Mouse (Mus musculus): ENCODE results near the gene Arhgef40. TPM values are rescaled to one million over a fixed set of nuclear protein-coding genes. Genes with fewer than 3 reads are reported as not detected.

Arhgef40 gene
- polyA plus RNA-seq, 1 experiment from 2014 or later, result 12.5 TPM

- H3K27me3 ChIP-seq (ENCODE audit: control insufficient read depth, insufficient read depth, low read depth, low read length), result no peaks in the 10 kb centered on the region
- H3K4me2 ChIP-seq (ENCODE audit: low read depth, low read length), result no peak overlapping the region
- no peaks in the 10 kb centered on the region; the same call in 1 of the 2 replicates for H3K36me3 ChIP-seq (ENCODE audit: control insufficient read depth, insufficient read depth)
- WGBS (ENCODE audit: insufficient replicate concordance), result 41% methylated on average over 12 of the region's 12 CpGs
- no peak overlapping the region for H3K9ac ChIP-seq (ENCODE audit: low read depth, low read length)
- H3K4me1 ChIP-seq (ENCODE audit: control insufficient read depth, low read depth, low read length), result peaks cover 3% of the 10 kb centered on the region; the same call in 1 of the 2 replicates
- no peak overlapping the region for H3K4me3 ChIP-seq (ENCODE audit: low read depth, low read length)
- 0 out of 2 replicates have a peak, but pooled peaks have one; percentile 24 for ATAC-seq (ENCODE audit: low read depth)
- no peaks in the 10 kb centered on the region for H3K9me3 ChIP-seq (replicated peaks; ENCODE audit: control insufficient read depth, low read length)
- no peak overlapping the region for H3K27ac ChIP-seq (ENCODE audit: low read length)
Observed at GRCm38 (mm10) chr14:51995219-51995871, 10.8 kb downstream of the Arhgef40 start.

- no peak overlapping the region for H3K4me3 ChIP-seq (ENCODE audit: low read depth, low read length)
- H3K4me2 ChIP-seq (ENCODE audit: low read depth, low read length), result no peak overlapping the region
- no peak for ATAC-seq (ENCODE audit: low read depth)
- peaks cover 3% of the 10 kb centered on the region; the same call in 1 of the 2 replicates for H3K4me1 ChIP-seq (ENCODE audit: control insufficient read depth, low read depth, low read length)
- H3K9ac ChIP-seq (ENCODE audit: low read depth, low read length), result no peak overlapping the region
- no peaks in the 10 kb centered on the region for H3K27me3 ChIP-seq (ENCODE audit: control insufficient read depth, insufficient read depth, low read depth, low read length)
- WGBS (ENCODE audit: insufficient replicate concordance), result 83% methylated on average over 13 of the region's 13 CpGs
- peaks cover 2% of the 10 kb centered on the region; the same call in 1 of the 2 replicates for H3K36me3 ChIP-seq (ENCODE audit: control insufficient read depth, insufficient read depth)
- H3K27ac ChIP-seq (ENCODE audit: low read length), result no peak overlapping the region
- H3K9me3 ChIP-seq (replicated peaks; ENCODE audit: control insufficient read depth, low read length), result no peaks in the 10 kb centered on the region
Observed at GRCm38 (mm10) chr14:51996231-51996841, 11.8 kb downstream of the Arhgef40 start.

DNA sequence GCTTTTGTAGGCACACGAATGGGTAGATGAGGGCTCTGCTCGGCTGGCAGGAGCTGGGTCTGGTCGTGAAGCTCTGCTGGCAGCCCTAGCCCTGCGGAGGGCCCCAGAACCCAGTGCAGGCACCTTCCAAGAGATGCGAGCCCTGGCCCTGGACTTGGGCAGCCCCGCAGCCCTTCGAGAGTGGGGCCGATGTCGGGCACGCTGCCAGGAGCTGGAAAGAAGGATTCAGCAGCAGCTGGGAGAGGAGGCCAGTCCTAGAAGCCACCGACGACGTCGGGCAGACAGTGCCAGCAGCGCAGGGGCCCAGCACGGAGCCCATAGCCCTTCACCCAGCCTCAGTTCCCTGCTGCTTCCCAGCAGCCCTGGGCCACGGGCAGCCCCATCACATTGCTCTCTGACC, 12.3 kb downstream of the Arhgef40 start:
- Histone ChIP-seq H3K36me3 (ENCODE audit: control insufficient read depth, insufficient read depth) (peaks cover 2% of the 10 kb centered on the region; the same call in 1 of the 2 replicates), H3K4me3 (ENCODE audit: low read depth, low read length) (no peak overlapping the region), H3K4me2 (ENCODE audit: low read depth, low read length) (no peak overlapping the region), H3K9ac (ENCODE audit: low read depth, low read length) (no peak overlapping the region), H3K4me1 (ENCODE audit: control insufficient read depth, low read depth, low read length) (peaks cover 3% of the 10 kb centered on the region; the same call in 1 of the 2 replicates), H3K27me3 (ENCODE audit: control insufficient read depth, insufficient read depth, low read depth, low read length) (no peaks in the 10 kb centered on the region), H3K9me3 (replicated peaks; ENCODE audit: control insufficient read depth, low read length) (no peaks in the 10 kb centered on the region), H3K27ac (ENCODE audit: low read length) (no peak overlapping the region)
- whole genome bisulfite sequencing (ENCODE audit: insufficient replicate concordance), result 73% methylated on average over 17 of the region's 17 CpGs
- ATAC-seq (ENCODE audit: low read depth), result no peak

GRCm38 (mm10) chr14:51997483-51997882, 13.0 kb downstream of the Arhgef40 start:
- H3K4me2 ChIP-seq (ENCODE audit: low read depth, low read length), result no peak overlapping the region
- 85% methylated on average over 14 of the region's 14 CpGs for WGBS (ENCODE audit: insufficient replicate concordance)
- peaks cover 2% of the 10 kb centered on the region; the same call in 1 of the 2 replicates for H3K36me3 ChIP-seq (ENCODE audit: control insufficient read depth, insufficient read depth)

GRCm38 (mm10) chr14:52003981-52004495, 19.5 kb downstream of the Arhgef40 start:
- no peak overlapping the region for H3K4me3 ChIP-seq (ENCODE audit: low read depth, low read length)
- ATAC-seq (ENCODE audit: low read depth), result no peak; the same call in 1 of the 2 replicates
- H3K4me1 ChIP-seq (ENCODE audit: control insufficient read depth, low read depth, low read length), result peaks cover 1% of the 10 kb centered on the region; the same call in 1 of the 2 replicates
- no peaks in the 10 kb centered on the region for H3K27me3 ChIP-seq (ENCODE audit: control insufficient read depth, insufficient read depth, low read depth, low read length)
- no peak overlapping the region for H3K4me2 ChIP-seq (ENCODE audit: low read depth, low read length)
- no peak overlapping the region for H3K9ac ChIP-seq (ENCODE audit: low read depth, low read length)
- H3K27ac ChIP-seq (ENCODE audit: low read length), result no peak overlapping the region
- 50% methylated on average over 16 of the region's 16 CpGs for WGBS (ENCODE audit: insufficient replicate concordance)
- peaks cover 17% of the 10 kb centered on the region for H3K36me3 ChIP-seq (ENCODE audit: control insufficient read depth, insufficient read depth)
- H3K9me3 ChIP-seq (replicated peaks; ENCODE audit: control insufficient read depth, low read length), result no peaks in the 10 kb centered on the region

More at GRCm38 (mm10) chr14:51997483-51997882, 13.0 kb downstream of the Arhgef40 start:
- H3K4me3 ChIP-seq (ENCODE audit: low read depth, low read length), result no peak overlapping the region
- no peaks in the 10 kb centered on the region for H3K9me3 ChIP-seq (replicated peaks; ENCODE audit: control insufficient read depth, low read length)
- peaks cover 3% of the 10 kb centered on the region; the same call in 1 of the 2 replicates for H3K4me1 ChIP-seq (ENCODE audit: control insufficient read depth, low read depth, low read length)
- H3K27me3 ChIP-seq (ENCODE audit: control insufficient read depth, insufficient read depth, low read depth, low read length), result no peaks in the 10 kb centered on the region
- H3K9ac ChIP-seq (ENCODE audit: low read depth, low read length), result no peak overlapping the region
- no peak overlapping the region for H3K27ac ChIP-seq (ENCODE audit: low read length)
- ATAC-seq (ENCODE audit: low read depth), result no peak

GRCm38 (mm10) chr14:52005141-52005540, 20.6 kb downstream of the Arhgef40 start:
- no peak for ATAC-seq (ENCODE audit: low read depth)
- 73% methylated on average over 7 of the region's 7 CpGs for WGBS (ENCODE audit: insufficient replicate concordance)
- Histone ChIP-seq H3K36me3 (ENCODE audit: control insufficient read depth, insufficient read depth) (peaks cover 17% of the 10 kb centered on the region), H3K4me2 (ENCODE audit: low read depth, low read length) (no peak overlapping the region), H3K4me3 (ENCODE audit: low read depth, low read length) (no peak overlapping the region), H3K9ac (ENCODE audit: low read depth, low read length) (no peak overlapping the region), H3K9me3 (replicated peaks; ENCODE audit: control insufficient read depth, low read length) (no peaks in the 10 kb centered on the region), H3K27me3 (ENCODE audit: control insufficient read depth, insufficient read depth, low read depth, low read length) (no peaks in the 10 kb centered on the region), H3K27ac (ENCODE audit: low read length) (no peak overlapping the region), H3K4me1 (ENCODE audit: control insufficient read depth, low read depth, low read length) (peaks cover 2% of the 10 kb centered on the region; the same call in 1 of the 2 replicates)

DNA sequence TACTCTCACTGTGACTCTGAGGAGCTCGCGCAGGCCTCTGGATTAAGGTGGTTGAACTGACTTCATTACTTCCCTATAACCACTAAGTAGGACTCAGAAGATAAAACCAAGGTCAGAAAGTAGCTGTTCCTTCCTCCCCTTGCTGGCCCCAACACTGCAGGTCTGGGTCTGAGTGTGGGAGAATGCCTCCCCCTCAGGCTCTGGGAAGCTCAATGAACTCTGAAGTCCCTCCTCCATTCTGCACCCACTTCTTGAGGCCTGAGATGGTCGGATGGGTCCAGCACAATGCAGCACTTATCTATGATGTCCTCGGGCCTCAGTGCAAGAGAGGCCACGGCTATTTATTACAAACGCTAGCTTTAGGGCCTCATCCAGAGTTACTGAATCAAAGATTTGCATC, 21.1 kb downstream of the Arhgef40 start:
- Histone ChIP-seq H3K36me3 (ENCODE audit: control insufficient read depth, insufficient read depth) (peaks cover 15% of the 10 kb centered on the region), H3K4me2 (ENCODE audit: low read depth, low read length) (no peak overlapping the region), H3K9ac (ENCODE audit: low read depth, low read length) (no peak overlapping the region), H3K4me1 (ENCODE audit: control insufficient read depth, low read depth, low read length) (peaks cover 2% of the 10 kb centered on the region; the same call in 1 of the 2 replicates), H3K27me3 (ENCODE audit: control insufficient read depth, insufficient read depth, low read depth, low read length) (no peaks in the 10 kb centered on the region), H3K4me3 (ENCODE audit: low read depth, low read length) (no peak overlapping the region), H3K9me3 (replicated peaks; ENCODE audit: control insufficient read depth, low read length) (no peaks in the 10 kb centered on the region), H3K27ac (ENCODE audit: low read length) (no peak overlapping the region)
- no peak for ATAC-seq (ENCODE audit: low read depth)
- 77% methylated on average over 6 of the region's 6 CpGs for WGBS (ENCODE audit: insufficient replicate concordance)

GRCm38 (mm10) chr14:52006241-52006640, 21.7 kb downstream of the Arhgef40 start:
- Histone ChIP-seq H3K4me2 (ENCODE audit: low read depth, low read length) (no peak overlapping the region), H3K27me3 (ENCODE audit: control insufficient read depth, insufficient read depth, low read depth, low read length) (no peaks in the 10 kb centered on the region), H3K27ac (ENCODE audit: low read length) (no peak overlapping the region), H3K9ac (ENCODE audit: low read depth, low read length) (no peak overlapping the region), H3K4me1 (ENCODE audit: control insufficient read depth, low read depth, low read length) (peaks cover 2% of the 10 kb centered on the region; the same call in 1 of the 2 replicates), H3K4me3 (ENCODE audit: low read depth, low read length) (no peak overlapping the region), H3K36me3 (ENCODE audit: control insufficient read depth, insufficient read depth) (peaks cover 15% of the 10 kb centered on the region), H3K9me3 (replicated peaks; ENCODE audit: control insufficient read depth, low read length) (no peaks in the 10 kb centered on the region)
- ATAC-seq (ENCODE audit: low read depth), result no peak
- 80% methylated on average over 8 of the region's 8 CpGs for whole genome bisulfite sequencing (ENCODE audit: insufficient replicate concordance)

GRCm38 (mm10) chr14:52006771-52007170, 22.3 kb downstream of the Arhgef40 start:
- no peak overlapping the region for H3K9ac ChIP-seq (ENCODE audit: low read depth, low read length)
- no peak for ATAC-seq (ENCODE audit: low read depth)
- peaks cover 2% of the 10 kb centered on the region; the same call in 1 of the 2 replicates for H3K4me1 ChIP-seq (ENCODE audit: control insufficient read depth, low read depth, low read length)
- WGBS (ENCODE audit: insufficient replicate concordance), result 91% methylated on average over 23 of the region's 23 CpGs
- no peak overlapping the region for H3K27ac ChIP-seq (ENCODE audit: low read length)
- H3K4me2 ChIP-seq (ENCODE audit: low read depth, low read length), result no peak overlapping the region
- H3K4me3 ChIP-seq (ENCODE audit: low read depth, low read length), result no peak overlapping the region
- H3K36me3 ChIP-seq (ENCODE audit: control insufficient read depth, insufficient read depth), result peaks cover 15% of the 10 kb centered on the region
- no peaks in the 10 kb centered on the region for H3K9me3 ChIP-seq (replicated peaks; ENCODE audit: control insufficient read depth, low read length)
- H3K27me3 ChIP-seq (ENCODE audit: control insufficient read depth, insufficient read depth, low read depth, low read length), result no peaks in the 10 kb centered on the region
